Mouse (Mus musculus) G1E-ER4 (cell line): ENCODE results near the gene Hcrtr2. TPM values are rescaled to one million over a fixed set of nuclear protein-coding genes. Genes with fewer than 3 reads are reported as not detected.

Experiments
- GATA1 ChIP-seq: IDR thresholded peaks from one replicate; pipeline ENCODE4 v1.8.0; 2012; ENCODE audit warnings: low read length, inconsistent platforms
- polyA plus RNA-seq: library from polyadenylated mRNA; stranded (reverse); fragments of >175 nt; gene quantifications from 2 replicates; pipeline ENCODE4 v1.2.3, GENCODE M21; 2012

Hcrtr2 gene
- not detected in 2 replicates for polyA plus RNA-seq

DNA sequence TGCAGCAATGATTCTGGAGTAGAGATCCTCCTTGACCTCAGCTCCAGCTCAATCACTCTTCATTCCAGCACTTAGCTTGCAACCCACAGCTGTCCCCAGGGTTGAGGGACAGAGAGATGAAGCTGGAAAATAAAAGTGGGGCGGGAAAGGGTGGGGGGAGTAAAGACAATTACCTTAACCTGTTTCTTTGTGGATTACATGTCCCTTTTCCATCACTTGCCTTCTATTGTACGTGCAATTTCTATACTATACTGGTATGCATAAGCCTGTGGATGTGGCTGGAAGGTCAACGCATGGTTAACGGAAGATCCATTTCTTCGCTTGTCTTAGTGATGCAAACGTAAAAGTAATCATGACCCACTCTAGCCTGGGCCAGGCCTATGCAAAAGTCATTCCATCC lies at the start of gene Hcrtr2:
Hcrtr2 (minus strand) TSS at position 101 of the 400 bp plus-strand sequence.
- no peak for TF ChIP-seq GATA1

DNA sequence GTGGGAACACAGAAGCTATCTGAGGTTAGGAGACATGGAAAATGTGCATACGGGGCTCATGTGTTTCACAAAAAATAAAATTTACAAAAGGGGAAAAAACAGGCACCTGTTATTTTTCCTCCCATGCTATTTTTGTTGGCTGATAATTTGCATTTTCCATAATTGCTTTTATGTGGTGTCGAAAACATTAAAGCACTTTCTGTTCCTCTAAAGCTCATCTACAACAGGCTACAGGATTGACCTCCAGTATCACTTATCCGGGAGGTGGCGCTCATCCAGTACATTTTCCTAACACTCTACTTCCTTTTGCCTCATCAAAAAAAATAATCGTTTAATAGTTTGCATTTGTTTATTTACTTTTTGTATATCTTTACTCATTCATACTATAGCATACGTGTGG lies 41.2 kb upstream of the Hcrtr2 start:
- TF ChIP-seq GATA1, result no peak

DNA sequence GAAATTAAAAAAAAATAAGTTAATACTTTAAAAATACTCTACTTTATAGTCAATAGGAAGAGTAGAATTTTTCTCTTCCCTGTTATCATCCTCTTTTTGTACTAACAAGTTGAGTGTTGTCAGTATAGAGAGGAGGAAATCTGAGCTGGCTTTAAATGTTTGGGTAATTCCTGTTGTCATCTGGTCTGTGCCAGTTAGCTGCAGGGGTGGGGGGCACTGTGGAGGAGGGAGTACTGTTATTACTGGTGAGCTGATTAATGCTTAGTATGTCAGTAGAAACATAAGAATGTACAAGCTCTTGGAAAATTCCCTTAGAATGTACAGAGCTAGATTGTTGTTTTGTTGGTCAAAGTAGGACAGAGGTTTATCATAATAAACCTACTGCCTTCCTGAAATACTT lies 36.7 kb upstream of the Hcrtr2 start:
- TF ChIP-seq GATA1, result no peak

DNA sequence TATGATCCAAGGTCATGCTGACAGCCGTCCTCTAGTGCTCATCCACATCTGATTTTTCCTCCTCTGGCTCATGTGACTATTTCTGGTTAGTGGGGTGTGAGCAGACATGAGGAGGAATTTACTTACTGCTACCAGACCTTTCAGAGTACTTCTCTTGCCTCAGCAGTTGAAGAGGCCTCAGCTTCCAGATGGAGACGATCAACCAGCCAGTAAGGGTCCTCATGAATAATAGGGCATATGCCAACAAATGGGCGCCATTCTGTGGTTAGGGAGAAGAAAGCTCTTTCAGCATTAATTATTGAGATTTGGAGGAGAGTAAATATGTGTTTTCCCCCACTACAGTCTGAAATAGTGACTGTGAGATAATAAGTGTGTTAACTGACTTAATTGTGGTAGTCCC lies 28.7 kb upstream of the Hcrtr2 start:
- TF ChIP-seq GATA1, result no peak

DNA sequence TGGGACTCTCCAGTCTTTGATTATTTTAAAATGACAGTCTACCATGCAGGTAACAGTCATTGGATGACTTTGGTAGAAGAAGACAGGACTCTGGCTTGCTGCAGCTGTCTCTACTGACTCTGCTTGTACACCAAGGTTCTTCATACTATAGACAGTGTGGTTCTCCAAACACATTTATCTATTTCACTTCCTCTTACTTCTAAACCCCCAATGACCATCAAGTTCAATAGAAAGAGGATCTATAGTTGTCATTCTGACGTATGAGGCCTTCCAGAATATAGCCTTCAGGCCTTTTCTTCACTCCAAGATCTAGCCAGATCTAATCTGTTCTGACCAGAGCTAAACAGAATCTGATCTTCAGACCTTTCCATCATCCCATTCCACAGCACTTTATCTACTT lies 23.6 kb upstream of the Hcrtr2 start:
- TF ChIP-seq GATA1, result no peak

DNA sequence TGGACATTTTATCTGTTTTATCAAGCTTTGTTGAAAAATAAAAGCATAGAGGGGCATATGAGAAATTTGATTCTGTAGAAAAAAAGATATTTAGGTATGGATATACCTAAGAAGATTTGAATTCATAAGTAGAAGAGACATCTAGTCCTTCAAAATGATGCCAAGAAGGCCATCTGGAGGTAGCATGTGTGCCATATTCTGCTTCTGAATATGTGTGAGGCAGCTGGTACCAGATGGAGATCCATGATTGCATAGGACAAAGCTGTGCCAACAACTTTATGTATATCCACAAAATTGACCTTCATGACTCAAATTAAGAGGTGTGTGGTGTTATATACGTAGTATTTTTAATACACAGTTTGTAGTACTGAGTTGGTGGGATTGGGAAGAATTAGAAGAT lies 7.4 kb upstream of the Hcrtr2 start:
- no peak for TF ChIP-seq GATA1

DNA sequence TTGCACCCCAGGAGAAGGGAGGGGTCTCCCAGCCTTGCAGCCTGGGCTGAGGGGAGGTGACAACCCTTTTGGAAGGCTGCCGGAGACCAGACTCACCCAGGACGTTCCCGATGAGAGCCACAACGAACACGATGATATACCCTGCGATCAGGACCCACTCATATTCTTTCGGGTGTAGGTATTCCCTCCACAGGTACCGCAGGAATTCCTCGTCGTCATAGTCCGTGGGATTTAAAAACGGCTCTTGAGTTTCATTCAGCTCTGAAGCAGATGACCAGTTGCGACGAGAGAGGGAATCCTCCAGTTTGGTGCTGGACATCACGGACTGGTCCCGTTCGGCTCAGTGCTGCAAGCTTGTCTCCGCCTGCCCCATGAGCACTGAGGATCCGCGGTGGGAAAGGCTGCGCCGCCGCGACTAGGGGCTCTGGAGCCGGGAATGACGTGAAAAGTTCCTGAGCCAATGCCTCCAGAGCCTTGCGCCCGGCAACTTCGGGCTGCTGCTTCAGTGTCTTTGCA lies 412 bp downstream of the Hcrtr2 start:
- TF ChIP-seq GATA1, result no peak

DNA sequence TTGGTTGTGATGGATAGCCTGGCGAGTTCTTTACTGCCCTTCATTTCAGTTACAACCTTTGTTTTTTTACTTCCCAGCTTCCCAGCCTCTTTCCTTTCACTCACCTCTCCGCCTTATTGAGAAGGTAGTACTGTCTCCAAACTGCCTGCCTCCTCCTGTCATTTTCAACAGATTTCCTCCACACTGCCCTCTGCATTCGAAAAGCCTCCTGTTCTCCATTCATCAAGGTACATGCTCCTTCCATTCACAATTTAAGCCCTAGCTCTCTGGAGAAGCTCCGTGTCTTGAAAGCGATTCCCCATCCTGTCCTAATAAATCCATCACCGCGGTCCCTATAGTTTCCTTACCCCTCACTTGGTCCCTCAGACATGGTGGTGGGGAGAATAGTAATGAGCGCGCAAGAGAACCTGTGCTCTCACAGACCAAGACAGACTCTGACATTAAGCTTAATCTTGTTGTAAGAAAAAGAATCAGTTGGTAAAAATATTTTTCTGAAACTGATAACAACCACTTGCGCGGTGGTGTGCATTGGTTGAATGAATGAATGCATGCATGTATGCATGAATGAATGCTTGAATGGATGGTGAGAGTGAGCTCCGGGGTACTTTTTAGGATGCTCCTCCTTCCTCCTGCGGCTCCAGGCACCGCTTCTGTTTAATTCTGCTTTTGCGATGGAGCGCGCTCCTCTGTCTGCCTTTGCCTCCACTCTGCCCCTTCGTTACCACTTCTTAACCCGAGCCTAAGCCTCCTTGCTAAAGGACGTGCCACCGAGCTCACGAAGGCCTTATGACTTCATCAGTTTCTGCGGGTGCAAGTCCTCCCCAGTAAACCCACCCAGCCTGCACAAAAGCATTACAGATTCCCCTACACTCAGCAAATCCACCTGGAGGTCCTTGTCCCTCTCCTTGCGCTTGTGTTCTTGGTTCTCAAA lies 1.3 kb downstream of the Hcrtr2 start:
- no peak for TF ChIP-seq GATA1

DNA sequence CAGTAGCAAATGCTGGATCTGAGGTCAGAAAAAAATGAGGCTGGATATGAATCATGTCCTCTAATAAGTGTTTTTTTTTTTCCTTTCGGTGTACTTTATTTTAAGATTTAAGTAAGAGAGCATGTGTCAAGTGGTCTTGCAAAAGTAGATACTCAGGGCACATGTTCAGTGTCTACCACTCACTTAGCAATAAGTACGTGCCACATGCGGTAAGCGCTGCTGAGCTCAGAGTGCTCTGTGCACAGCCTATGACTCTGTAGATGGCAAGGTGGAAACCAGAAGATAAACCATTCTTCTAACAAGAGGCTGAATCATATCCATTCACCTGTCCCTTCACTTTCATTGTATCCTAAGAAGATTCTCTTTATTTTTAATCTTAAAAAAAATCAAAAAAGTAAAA lies 2.1 kb downstream of the Hcrtr2 start:
- no peak for TF ChIP-seq GATA1

DNA sequence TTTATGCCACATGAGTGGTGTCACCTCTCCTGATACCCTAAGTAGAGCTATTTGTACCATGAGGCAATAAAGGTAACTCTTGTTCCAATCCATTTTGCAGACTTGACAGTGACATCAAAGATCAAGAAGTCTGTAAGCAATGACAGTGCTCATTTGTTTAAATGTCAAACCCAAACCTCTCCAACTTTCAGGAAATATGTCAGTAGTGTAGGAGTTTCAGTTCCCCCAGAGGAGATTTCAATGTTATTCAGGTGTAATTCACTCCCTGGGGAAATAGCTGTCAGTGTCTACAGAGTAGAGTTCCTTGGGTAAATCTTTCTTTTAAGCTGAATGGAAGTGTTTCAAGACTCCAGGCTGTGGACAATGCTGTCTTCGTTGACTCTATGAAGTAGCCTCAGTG lies 2.9 kb downstream of the Hcrtr2 start:
- no peak for TF ChIP-seq GATA1

DNA sequence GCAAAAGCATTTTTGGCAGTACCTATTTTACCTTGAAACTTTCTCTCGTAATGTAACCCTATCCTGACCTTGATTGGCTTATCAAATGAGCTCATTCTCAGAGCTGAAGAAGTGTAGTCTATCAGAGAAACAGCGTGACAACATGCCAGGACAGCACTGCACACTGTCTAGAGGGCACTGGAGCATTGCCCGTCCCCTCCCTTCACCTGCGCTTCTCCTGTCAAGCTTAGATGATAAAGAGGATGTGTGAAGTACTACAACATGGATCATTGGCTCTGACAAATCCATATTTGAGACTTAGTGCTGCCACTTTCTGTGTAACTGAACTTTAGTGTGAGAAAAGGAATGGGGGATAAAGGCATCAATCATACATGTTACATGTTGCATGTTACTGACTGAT lies 5.4 kb downstream of the Hcrtr2 start:
- TF ChIP-seq GATA1, result no peak

DNA sequence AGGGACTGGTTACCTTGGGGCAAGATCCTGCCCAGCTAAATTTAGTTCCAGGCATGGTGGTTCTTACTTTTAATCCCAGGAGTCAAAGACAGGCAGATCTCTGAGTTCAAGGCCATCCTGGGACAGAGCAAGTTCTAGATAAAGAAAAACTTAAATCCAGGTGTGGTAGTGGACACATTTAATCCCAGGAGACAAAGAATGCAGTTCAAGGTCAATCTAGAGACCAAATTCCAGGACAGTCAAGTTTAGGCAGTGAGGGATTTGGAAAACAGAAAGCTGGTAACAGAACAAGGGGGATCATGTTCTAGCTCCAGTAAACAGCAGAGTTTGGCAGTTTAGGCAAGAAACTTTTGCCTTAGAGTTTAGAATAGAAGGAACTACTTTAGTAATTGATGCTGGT lies 8.6 kb downstream of the Hcrtr2 start:
- TF ChIP-seq GATA1, result no peak

DNA sequence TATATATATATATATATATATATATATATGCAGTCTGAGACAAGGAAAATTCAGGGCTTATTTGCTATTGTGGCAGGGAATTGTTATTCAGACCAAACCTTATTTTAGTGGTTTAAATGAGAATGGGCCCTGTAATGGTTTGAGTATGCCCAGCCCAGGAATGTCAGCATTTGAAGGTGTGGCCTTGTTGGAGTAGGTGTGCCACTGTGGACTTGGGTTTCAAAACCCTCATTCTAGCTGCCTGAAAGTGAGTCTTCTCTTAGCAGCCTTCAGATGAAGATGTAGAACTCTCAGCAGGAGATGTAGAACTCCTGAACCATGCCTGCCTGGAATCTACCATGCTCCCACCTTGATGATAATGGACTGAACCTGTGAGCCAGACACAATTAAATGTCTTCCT lies 9.7 kb downstream of the Hcrtr2 start:
- TF ChIP-seq GATA1, result no peak

DNA sequence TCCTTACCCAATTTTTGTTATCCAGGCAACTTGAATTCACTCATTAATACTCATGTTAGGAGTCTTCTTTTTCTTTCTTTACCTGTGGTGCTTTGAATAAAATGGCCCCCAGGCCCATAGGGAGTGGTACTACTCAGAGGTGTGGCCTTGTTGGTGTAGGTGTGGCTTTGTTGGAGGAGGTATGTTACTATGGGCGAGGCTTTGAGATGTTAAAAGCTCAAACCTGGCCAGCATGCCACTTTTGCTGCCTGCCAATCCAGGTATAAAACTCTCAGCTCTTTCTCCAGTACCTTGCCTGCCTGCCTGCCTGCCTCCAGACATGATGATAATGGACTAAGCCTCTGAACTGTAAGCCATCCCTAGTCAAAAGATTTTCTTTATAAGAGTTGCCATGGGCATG lies 11.4 kb downstream of the Hcrtr2 start:
- TF ChIP-seq GATA1, result no peak

DNA sequence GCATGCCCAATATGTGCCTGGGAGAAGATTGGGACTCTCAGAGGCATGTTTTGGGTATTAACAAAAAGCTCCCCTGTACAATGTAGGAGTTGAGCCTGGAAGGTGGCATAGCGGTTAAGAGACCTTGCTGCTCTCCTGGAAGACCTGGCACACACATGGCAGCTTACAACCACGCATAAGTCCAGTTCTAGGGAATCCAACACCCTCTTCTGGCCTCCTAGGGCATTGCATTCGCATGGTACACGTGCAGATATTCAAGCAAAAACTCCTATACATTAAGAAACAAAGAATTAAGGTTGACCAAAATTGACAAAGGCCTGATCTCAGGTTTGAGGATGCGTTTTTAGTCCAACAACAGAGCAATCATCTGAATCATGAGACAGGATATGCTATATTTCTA lies 32.3 kb downstream of the Hcrtr2 start:
- TF ChIP-seq GATA1, result no peak

DNA sequence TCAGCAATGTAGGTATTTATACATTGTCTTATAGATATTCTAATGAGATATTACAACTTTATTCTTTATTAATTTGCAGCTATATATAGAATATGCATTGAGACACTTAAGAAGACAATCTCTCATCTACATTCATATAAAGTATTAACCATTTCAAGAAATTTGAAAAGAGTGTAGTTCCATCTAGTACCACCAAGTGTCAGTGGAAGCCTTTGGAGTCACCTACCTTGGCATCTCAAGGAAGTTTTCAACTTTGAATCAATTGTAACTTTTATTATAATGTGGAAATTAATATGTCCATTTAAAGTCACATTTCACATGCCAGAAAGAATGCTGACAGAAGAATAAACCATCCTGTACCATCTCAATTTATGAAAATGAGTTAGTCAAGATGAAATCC lies 52.8 kb downstream of the Hcrtr2 start:
- TF ChIP-seq GATA1, result no peak

DNA sequence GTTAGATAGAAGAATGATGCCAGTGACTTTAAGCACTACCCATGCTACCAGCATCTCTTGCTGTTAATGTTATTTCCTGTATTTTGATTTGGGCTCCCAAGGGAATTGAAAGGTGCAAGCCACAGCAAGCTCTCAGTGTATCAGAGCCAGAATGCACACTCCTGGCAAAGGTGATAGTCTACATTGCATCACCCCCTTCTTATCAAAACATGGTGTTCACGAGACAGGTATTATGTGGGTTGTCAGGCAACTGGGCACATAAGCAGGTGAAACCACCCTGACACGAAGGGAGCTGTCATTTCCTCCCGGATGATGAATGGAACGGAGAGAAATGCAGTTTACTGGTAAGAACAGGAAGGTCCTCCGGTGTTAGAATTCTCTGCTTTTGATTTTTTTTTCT lies 65.9 kb downstream of the Hcrtr2 start:
- no peak for TF ChIP-seq GATA1
